In the genomic region with DNA sequence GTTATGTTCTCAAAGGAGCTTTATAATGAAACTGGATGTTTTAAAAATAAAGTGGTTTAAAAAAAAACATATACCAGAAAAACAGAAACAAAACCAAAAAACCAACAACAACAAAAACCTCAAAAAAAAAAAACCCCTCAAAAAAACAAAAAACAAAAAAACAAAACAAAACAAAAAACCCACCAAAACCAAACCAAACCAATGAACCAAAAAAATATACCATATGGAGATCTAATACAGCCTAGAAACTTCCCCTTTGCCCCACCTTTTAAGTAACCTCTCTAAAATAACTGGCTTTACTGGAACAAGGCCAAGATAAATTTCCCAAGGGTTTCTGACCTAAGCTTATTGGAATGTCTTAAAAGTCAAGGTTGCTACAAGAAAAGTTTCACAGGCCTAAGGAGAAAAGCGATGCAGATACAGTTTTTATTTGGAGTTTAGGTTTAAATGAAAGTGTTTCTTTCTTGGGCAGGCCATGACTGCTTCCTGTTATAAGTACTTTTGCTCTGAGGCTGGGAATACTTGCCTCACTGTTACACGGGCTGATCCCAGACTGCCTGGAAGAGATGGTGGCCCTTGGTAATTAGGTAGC, we compare ENCODE assay signal across 9 mouse cellular contexts. TPM values are rescaled to one million over a fixed set of nuclear protein-coding genes. Genes with fewer than 3 reads are reported as not detected.
DNase-seq lines count a peak whose midpoint lies in the region; ATAC-seq and TF ChIP-seq lines count a peak whose summit lies in the region.
"Had no signal": no experiment of that assay in that cellular context is flagged by ENCODE, and none has a peak within 500 bp of the region (broad histone marks: within the 10 kb centered on the region; RNA-seq: fewer than 3 reads in every experiment).

No protein-coding gene starts in this region.

- intact Hi-C loops in left cerebral cortex, postnatal 10 days (cut with DNase I): no loop called here

- no peak overlapping the region for H3K4me3 ChIP-seq in kidney, embryonic 16.5 days (ENCODE audit: low read length)
- no peak overlapping the region for H3K4me3 ChIP-seq in embryonic fibroblast, embryonic 13.5 days (ENCODE audit: insufficient read depth, low read length)
- H3K4me3 ChIP-seq in liver, embryonic 15.5 days (replicated peaks): no peak overlapping the region

- WGBS in kidney, embryonic 16.5 days: 35% methylated on average over 2 of the region's 2 CpGs
- 68% methylated on average over 2 of the region's 2 CpGs for WGBS in liver, embryonic 15.5 days (ENCODE audit: insufficient replicate concordance)

- H3K9ac ChIP-seq in kidney, embryonic 16.5 days (replicated peaks; ENCODE audit: low read length): no peak overlapping the region
- peak overlapping the region; percentile 20; the same call in 1 of the 2 replicates for H3K9ac ChIP-seq in liver, embryonic 15.5 days

- no peaks in the 10 kb centered on the region for H3K27me3 ChIP-seq in kidney, embryonic 16.5 days (ENCODE audit: insufficient read depth, low read length)
- no peaks in the 10 kb centered on the region for H3K27me3 ChIP-seq in liver, embryonic 15.5 days

- H3K9me3 ChIP-seq in kidney, embryonic 16.5 days (ENCODE audit: low read length): peaks cover 10% of the 10 kb centered on the region
- peaks cover 7% of the 10 kb centered on the region for H3K9me3 ChIP-seq in liver, embryonic 15.5 days (replicated peaks)

- H3K4me2 ChIP-seq in kidney, embryonic 16.5 days (replicated peaks; ENCODE audit: low read depth, low read length): no peak overlapping the region
- H3K4me2 ChIP-seq in liver, embryonic 15.5 days: 0 out of 2 replicates have a peak overlapping the region, but pooled peaks have one; percentile 47

- ATAC-seq in kidney, embryonic 16.5 days (ENCODE audit: low FRiP score, low TSS enrichment): no peak
- no peak for ATAC-seq in liver, embryonic 15.5 days (ENCODE audit: insufficient read depth)

- TF ChIP-seq POLR2A in embryonic fibroblast, embryonic 13.5 days (IDR thresholded peaks at IDR 0.05; ENCODE audit: low read depth, low read length): no peak

- peak; percentile 14 to 85 for DNase-seq in adrenal gland, adult (ENCODE audit: inconsistent age in 2 of 2, low spot score in 1 of 2)
- no peak for DNase-seq in adrenal gland, postnatal 4 days (ENCODE audit: low spot score in 2 of 2)
- no peak for DNase-seq in kidney, adult 11 months
- no peak for DNase-seq in right cerebral cortex, postnatal 10 days (ENCODE audit: low spot score in 2 of 2)
- no peak for DNase-seq in left cerebral cortex, postnatal 10 days (ENCODE audit: extremely low spot score in 1 of 2, low spot score in 2 of 2)
- DNase-seq: spleen, adult 18-20 months had no signal

- peak overlapping the region; percentile 67 for H3K27ac ChIP-seq in kidney, embryonic 16.5 days (ENCODE audit: low read length)
- H3K27ac ChIP-seq in embryonic fibroblast, embryonic 13.5 days (ENCODE audit: insufficient read depth, low read length): peak overlapping the region; percentile 66
- H3K27ac ChIP-seq in liver, embryonic 15.5 days (replicated peaks): peak overlapping the region; percentile 98

- H3K36me3 ChIP-seq in kidney, embryonic 16.5 days (ENCODE audit: insufficient read depth, low read length): peaks cover 49% of the 10 kb centered on the region
- H3K36me3 ChIP-seq in liver, embryonic 15.5 days (replicated peaks): peaks cover 56% of the 10 kb centered on the region

- peaks cover 36% of the 10 kb centered on the region for H3K4me1 ChIP-seq in kidney, embryonic 16.5 days (ENCODE audit: insufficient read depth, low read length)
- peaks cover 20% of the 10 kb centered on the region for H3K4me1 ChIP-seq in embryonic fibroblast, embryonic 13.5 days (ENCODE audit: control insufficient read depth, insufficient read depth, low read length)
- H3K4me1 ChIP-seq in liver, embryonic 15.5 days (replicated peaks): peaks cover 56% of the 10 kb centered on the region

- TF ChIP-seq CTCF in embryonic fibroblast, embryonic 13.5 days (IDR thresholded peaks at IDR 0.05; ENCODE audit: borderline replicate concordance, insufficient read depth, low read length): no peak

RNA-seq across cellular contexts. Expression of gene Tpm1, which starts 12.6 kb away (rescaled TPM):
- total RNA-seq in adrenal gland, postnatal 4 days (2021): 100 to 1,000 TPM; 322 to 392 TPM
- polyA plus RNA-seq in kidney, embryonic 16.5 days (2015; fragmentation: Nextera tagmentation; extraction: Ambion mirVana): 578 and 635 TPM in 2 replicates
- 2,470 and 3,105 TPM in 2 replicates for polyA plus RNA-seq in embryonic fibroblast, embryonic 13.5 days (2011; ENCODE audit: insufficient read length, low read depth, missing spikeins)
- polyA plus RNA-seq in liver, embryonic 15.5 days (2015; fragmentation: Nextera tagmentation; extraction: Ambion mirVana): 117 and 136 TPM in 2 replicates
- total RNA-seq in left cerebral cortex, postnatal 10 days (2021): 100 to 1,000 TPM; 180 to 192 TPM

Comparison
In these comparisons a context has a peak if more than half of its experiments do, and no peak if none do; other contexts are left out.
1. DNase-seq: peak in adrenal gland, adult (2 of 2); none in adrenal gland, postnatal 4 days (0 of 2), kidney, adult 11 months (single experiment), right cerebral cortex, postnatal 10 days (0 of 2) and left cerebral cortex, postnatal 10 days (0 of 2).
2. Peak in every context shown above with its lines, with median percentiles within 50 percentile points of each other: H3K27ac ChIP-seq.